Mouse (Mus musculus): ENCODE results near the gene Lrmda. TPM values are rescaled to one million over a fixed set of nuclear protein-coding genes. Genes with fewer than 3 reads are reported as not detected.

The Lrmda gene
- polyA plus RNA-seq, 1 experiment from 2014 or later, result 0.23 TPM

- 4% methylated on average over 44 of the region's 44 CpGs for WGBS (ENCODE audit: insufficient replicate concordance)
- H3K9ac ChIP-seq, result 0 out of 2 replicates have a peak overlapping the region, but pooled peaks have one; percentile 4
- H3K4me3 ChIP-seq, result peak overlapping the region; percentile 56
- H3K27me3 ChIP-seq (replicated peaks), result peaks cover 84% of the 10 kb centered on the region
- no peak overlapping the region for H3K27ac ChIP-seq
- H3K4me1 ChIP-seq, result peaks cover 26% of the 10 kb centered on the region
- no peaks in the 10 kb centered on the region for H3K36me3 ChIP-seq
- no peak for ATAC-seq
- H3K4me2 ChIP-seq, result peak overlapping the region; percentile 77
- H3K9me3 ChIP-seq (replicated peaks), result no peaks in the 10 kb centered on the region
Observed at GRCm38 (mm10) chr14:21994061-21994990, 25.2 kb upstream of the Lrmda start.

GRCm38 (mm10) chr14:21995031-21995754 is 24.3 kb upstream of the Lrmda start:
- peaks cover 26% of the 10 kb centered on the region for H3K4me1 ChIP-seq
- H3K27ac ChIP-seq, result no peak overlapping the region
- H3K27me3 ChIP-seq (replicated peaks), result peaks cover 75% of the 10 kb centered on the region
- ATAC-seq, result peak; percentile 69
- H3K9ac ChIP-seq, result peak overlapping the region; percentile 29; the same call in 1 of the 2 replicates
- H3K4me3 ChIP-seq, result peak overlapping the region; percentile 56
- no peaks in the 10 kb centered on the region for H3K9me3 ChIP-seq (replicated peaks)
- peak overlapping the region; percentile 77 for H3K4me2 ChIP-seq
- 2% methylated on average over 36 of the region's 36 CpGs for WGBS (ENCODE audit: insufficient replicate concordance)
- no peaks in the 10 kb centered on the region for H3K36me3 ChIP-seq

GRCm38 (mm10) chr14:21999588-21999987 is 19.9 kb upstream of the Lrmda start:
- Histone ChIP-seq H3K4me1 (peaks cover 12% of the 10 kb centered on the region), H3K27me3 (replicated peaks) (peaks cover 35% of the 10 kb centered on the region), H3K4me3 (no peak overlapping the region), H3K36me3 (no peaks in the 10 kb centered on the region), H3K9ac (no peak overlapping the region), H3K9me3 (replicated peaks) (no peaks in the 10 kb centered on the region), H3K27ac (no peak overlapping the region), H3K4me2 (no peak overlapping the region)
- ATAC-seq, result no peak
- WGBS (ENCODE audit: insufficient replicate concordance), result 52% methylated on average over 4 of the region's 4 CpGs

GRCm38 (mm10) chr14:22003231-22003630 is 16.3 kb upstream of the Lrmda start:
- no peak overlapping the region for H3K9ac ChIP-seq
- peaks cover 5% of the 10 kb centered on the region; the same call in 1 of the 2 replicates for H3K4me1 ChIP-seq
- H3K36me3 ChIP-seq, result no peaks in the 10 kb centered on the region
- 8% methylated on average over 1 of the region's 1 CpGs for WGBS (ENCODE audit: insufficient replicate concordance)
- no peak overlapping the region for H3K27ac ChIP-seq
- H3K27me3 ChIP-seq (replicated peaks), result peaks cover 14% of the 10 kb centered on the region
- H3K9me3 ChIP-seq (replicated peaks), result no peaks in the 10 kb centered on the region
- H3K4me3 ChIP-seq, result no peak overlapping the region
- no peak overlapping the region for H3K4me2 ChIP-seq
- no peak for ATAC-seq

GRCm38 (mm10) chr14:22003631-22004030 is 15.9 kb upstream of the Lrmda start:
- peaks cover 5% of the 10 kb centered on the region; the same call in 1 of the 2 replicates for H3K4me1 ChIP-seq
- no peak overlapping the region for H3K4me3 ChIP-seq
- no peaks in the 10 kb centered on the region for H3K9me3 ChIP-seq (replicated peaks)
- ATAC-seq, result no peak
- H3K27ac ChIP-seq, result no peak overlapping the region
- 82% methylated on average over 4 of the region's 4 CpGs for WGBS (ENCODE audit: insufficient replicate concordance)
- no peak overlapping the region for H3K4me2 ChIP-seq
- no peak overlapping the region for H3K9ac ChIP-seq
- peaks cover 14% of the 10 kb centered on the region for H3K27me3 ChIP-seq (replicated peaks)
- H3K36me3 ChIP-seq, result no peaks in the 10 kb centered on the region

GRCm38 (mm10) chr14:22004943-22005342 is 14.6 kb upstream of the Lrmda start:
- Histone ChIP-seq H3K27ac (no peak overlapping the region), H3K4me3 (no peak overlapping the region), H3K4me1 (peaks cover 5% of the 10 kb centered on the region; the same call in 1 of the 2 replicates), H3K4me2 (no peak overlapping the region), H3K9ac (no peak overlapping the region), H3K36me3 (no peaks in the 10 kb centered on the region), H3K9me3 (replicated peaks) (no peaks in the 10 kb centered on the region), H3K27me3 (replicated peaks) (peaks cover 14% of the 10 kb centered on the region)
- 59% methylated on average over 4 of the region's 4 CpGs for WGBS (ENCODE audit: insufficient replicate concordance)
- ATAC-seq, result no peak

GRCm38 (mm10) chr14:22007006-22007405 is 12.5 kb upstream of the Lrmda start:
- H3K27me3 ChIP-seq (replicated peaks), result peaks cover 24% of the 10 kb centered on the region
- H3K9me3 ChIP-seq (replicated peaks), result no peaks in the 10 kb centered on the region
- WGBS (ENCODE audit: insufficient replicate concordance), result 69% methylated on average over 6 of the region's 6 CpGs
- peaks cover 5% of the 10 kb centered on the region; the same call in 1 of the 2 replicates for H3K4me1 ChIP-seq
- no peaks in the 10 kb centered on the region for H3K36me3 ChIP-seq
- H3K9ac ChIP-seq, result no peak overlapping the region
- H3K27ac ChIP-seq, result no peak overlapping the region
- no peak overlapping the region for H3K4me3 ChIP-seq
- no peak overlapping the region for H3K4me2 ChIP-seq
- ATAC-seq, result no peak

GRCm38 (mm10) chr14:22014315-22014714 is 5.2 kb upstream of the Lrmda start:
- WGBS (ENCODE audit: insufficient replicate concordance), result 56% methylated on average over 5 of the region's 5 CpGs
- no peak for ATAC-seq
- Histone ChIP-seq H3K4me1 (peaks cover 8% of the 10 kb centered on the region), H3K4me3 (no peak overlapping the region), H3K9ac (no peak overlapping the region), H3K9me3 (replicated peaks) (no peaks in the 10 kb centered on the region), H3K36me3 (no peaks in the 10 kb centered on the region), H3K27ac (no peak overlapping the region), H3K27me3 (replicated peaks) (peaks cover 53% of the 10 kb centered on the region), H3K4me2 (no peak overlapping the region)

- Histone ChIP-seq H3K4me3 (no peak overlapping the region), H3K27me3 (replicated peaks) (peaks cover 53% of the 10 kb centered on the region), H3K9ac (no peak overlapping the region), H3K4me2 (no peak overlapping the region), H3K4me1 (peaks cover 12% of the 10 kb centered on the region), H3K27ac (no peak overlapping the region), H3K36me3 (no peaks in the 10 kb centered on the region), H3K9me3 (replicated peaks) (no peaks in the 10 kb centered on the region)
- WGBS (ENCODE audit: insufficient replicate concordance), result 25% methylated on average over 4 of the region's 4 CpGs
- ATAC-seq, result no peak
Observed at GRCm38 (mm10) chr14:22014781-22015180, 4.7 kb upstream of the Lrmda start.

- no peaks in the 10 kb centered on the region for H3K36me3 ChIP-seq
- H3K4me1 ChIP-seq, result peaks cover 21% of the 10 kb centered on the region
- H3K4me2 ChIP-seq, result no peak overlapping the region
- H3K27ac ChIP-seq, result no peak overlapping the region
- 74% methylated on average over 5 of the region's 5 CpGs for WGBS (ENCODE audit: insufficient replicate concordance)
- H3K4me3 ChIP-seq, result no peak overlapping the region
- peaks cover 43% of the 10 kb centered on the region for H3K27me3 ChIP-seq (replicated peaks)
- ATAC-seq, result no peak
- no peak overlapping the region for H3K9ac ChIP-seq
- no peaks in the 10 kb centered on the region for H3K9me3 ChIP-seq (replicated peaks)
Observed at GRCm38 (mm10) chr14:22017011-22017410, 2.5 kb upstream of the Lrmda start.

- peak overlapping the region; percentile 81 for H3K4me2 ChIP-seq
- ATAC-seq, result no peak
- H3K27ac ChIP-seq, result 0 out of 2 replicates have a peak overlapping the region, but pooled peaks have one; percentile 29
- H3K9me3 ChIP-seq (replicated peaks), result no peaks in the 10 kb centered on the region
- H3K27me3 ChIP-seq (replicated peaks), result peaks cover 22% of the 10 kb centered on the region; the same call in 1 of the 2 replicates
- no peaks in the 10 kb centered on the region for H3K36me3 ChIP-seq
- peak overlapping the region; percentile 58 for H3K4me3 ChIP-seq
- H3K4me1 ChIP-seq, result peaks cover 21% of the 10 kb centered on the region
- H3K9ac ChIP-seq, result peak overlapping the region; percentile 63
- WGBS (ENCODE audit: insufficient replicate concordance), result 4% methylated on average over 12 of the region's 12 CpGs
Observed at GRCm38 (mm10) chr14:22019949-22020845, 685 bp downstream of the Lrmda start.
